Mouse (Mus musculus): Measurements from ENCODE around the gene Adamtsl3. TPM values are rescaled to one million over a fixed set of nuclear protein-coding genes. Genes with fewer than 3 reads are reported as not detected.

Gene Adamtsl3
- polyA plus RNA-seq, 1 experiment from 2014 or later = 0.36 TPM

DNA sequence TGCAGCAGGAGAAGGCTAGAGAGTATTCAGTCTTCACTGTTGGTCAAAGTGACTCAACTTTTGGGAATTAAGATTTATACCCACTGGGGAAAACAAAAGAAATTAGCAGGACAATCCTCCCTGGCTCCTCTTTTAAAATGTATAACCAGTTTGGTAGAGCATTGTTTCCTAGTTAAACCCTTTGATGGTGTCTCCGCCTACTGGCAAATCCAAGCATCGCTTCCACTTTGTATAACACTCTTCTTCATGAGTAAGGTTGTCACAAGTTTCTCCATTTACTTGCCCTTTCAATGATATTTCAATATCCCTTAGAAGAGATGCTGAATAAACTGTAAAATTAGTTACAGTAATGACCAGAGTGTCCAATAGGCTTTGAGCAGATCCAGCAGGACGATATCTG is 274.1 kb downstream of the Adamtsl3 start:
- Histone ChIP-seq H3K9ac (ENCODE audit: low read length) (no peak overlapping the region), H3K4me2 (ENCODE audit: low read depth, low read length, severe bottlenecking) (no peak overlapping the region), H3K4me1 (replicated peaks; ENCODE audit: control insufficient read depth, insufficient read depth, low read length) (no peaks in the 10 kb centered on the region), H3K4me3 (ENCODE audit: low read depth, low read length) (no peak overlapping the region), H3K36me3 (ENCODE audit: control insufficient read depth, insufficient read depth, low read length) (no peaks in the 10 kb centered on the region), H3K27ac (ENCODE audit: low read depth, low read length) (no peak overlapping the region), H3K9me3 (ENCODE audit: control insufficient read depth, low read length) (no peaks in the 10 kb centered on the region), H3K27me3 (ENCODE audit: control insufficient read depth, insufficient read depth, low read length) (no peaks in the 10 kb centered on the region)
- DNase-seq (ENCODE audit: low spot score) (no peak), ATAC-seq (replicated peaks; ENCODE audit: low FRiP score) (no peak)
- WGBS = 74% methylated on average over 3 of the region's 3 CpGs

DNA sequence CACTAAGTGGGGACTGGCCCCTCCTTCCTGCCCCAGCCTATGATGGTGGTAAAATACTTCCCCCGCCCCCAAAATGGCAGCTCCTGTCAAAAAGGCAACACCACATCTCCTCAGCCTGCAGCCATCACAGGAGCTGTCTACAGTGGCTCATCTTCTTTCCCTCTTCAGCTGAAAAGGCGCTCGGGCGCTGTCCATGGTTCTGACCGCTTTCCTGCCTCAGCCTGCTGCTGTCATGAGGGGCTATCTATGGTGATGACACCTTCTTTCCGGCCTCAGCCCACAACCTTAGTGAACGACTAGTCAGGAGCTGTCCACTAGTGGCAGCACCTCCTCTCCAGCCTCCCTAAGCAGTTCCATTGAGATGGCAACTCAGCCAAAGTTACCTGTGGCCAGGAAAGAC is 289.8 kb downstream of the Adamtsl3 start:
- Histone ChIP-seq H3K4me2 (ENCODE audit: low read depth, low read length, severe bottlenecking) (no peak overlapping the region), H3K9ac (ENCODE audit: low read length) (no peak overlapping the region), H3K4me3 (ENCODE audit: low read depth, low read length) (no peak overlapping the region), H3K4me1 (replicated peaks; ENCODE audit: control insufficient read depth, insufficient read depth, low read length) (no peaks in the 10 kb centered on the region), H3K27me3 (ENCODE audit: control insufficient read depth, insufficient read depth, low read length) (no peaks in the 10 kb centered on the region), H3K27ac (ENCODE audit: low read depth, low read length) (no peak overlapping the region), H3K36me3 (ENCODE audit: control insufficient read depth, insufficient read depth, low read length) (no peaks in the 10 kb centered on the region), H3K9me3 (ENCODE audit: control insufficient read depth, low read length) (no peaks in the 10 kb centered on the region)
- DNase-seq (ENCODE audit: low spot score) (peak; percentile 76), ATAC-seq (replicated peaks; ENCODE audit: low FRiP score) (no peak)
- 30% methylated on average over 7 of the region's 7 CpGs for WGBS

DNA sequence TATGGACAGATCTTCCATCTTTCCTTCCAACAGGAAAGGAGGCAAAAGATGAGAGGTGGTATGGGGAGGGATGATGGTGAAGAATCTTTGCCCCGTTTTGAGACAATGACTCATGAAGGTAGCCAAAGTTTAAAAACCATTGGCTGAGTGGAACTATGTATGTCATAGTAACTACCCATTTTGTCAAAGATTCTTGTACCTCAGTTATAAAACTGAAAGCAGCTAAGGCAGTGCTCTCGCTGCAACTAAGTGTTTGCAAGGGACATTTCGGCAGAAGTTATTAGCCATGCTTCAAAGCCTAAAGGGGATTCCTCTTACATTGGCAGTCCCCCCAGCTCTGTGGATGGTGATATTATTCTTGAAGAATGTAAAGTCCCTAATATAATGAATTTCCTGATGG is 311.7 kb downstream of the Adamtsl3 start:
- WGBS = 84% methylated on average over 3 of the region's 3 CpGs

DNA sequence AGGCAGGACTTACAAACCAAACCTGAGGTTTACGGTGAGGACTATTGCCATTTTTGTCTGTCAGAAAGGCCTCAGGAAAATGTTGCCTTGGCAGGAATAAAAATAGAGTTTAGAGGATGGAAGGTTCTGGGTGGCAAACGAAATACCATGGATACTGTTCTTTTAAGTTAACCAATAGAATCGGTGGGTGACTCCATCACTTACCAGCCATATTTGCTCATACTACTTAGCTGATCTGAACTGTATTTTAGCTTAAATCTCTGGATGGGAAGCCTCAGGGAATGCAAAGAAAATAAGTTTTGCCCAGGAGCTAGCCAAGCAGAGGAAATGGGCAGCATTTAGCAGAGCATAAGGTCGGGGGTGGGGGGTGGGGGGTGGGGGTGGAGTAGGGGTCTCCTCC is 312.4 kb downstream of the Adamtsl3 start:
- Histone ChIP-seq H3K4me2 (ENCODE audit: low read depth, low read length, severe bottlenecking) (peak overlapping the region; percentile 57), H3K4me1 (replicated peaks; ENCODE audit: control insufficient read depth, insufficient read depth, low read length) (0 out of 2 replicates have a peak, but pooled peaks cover 5% of the 10 kb centered on the region), H3K9ac (ENCODE audit: low read length) (peak overlapping the region; percentile 65), H3K36me3 (ENCODE audit: control insufficient read depth, insufficient read depth, low read length) (no peaks in the 10 kb centered on the region), H3K27me3 (ENCODE audit: control insufficient read depth, insufficient read depth, low read length) (no peaks in the 10 kb centered on the region), H3K4me3 (ENCODE audit: low read depth, low read length) (peak overlapping the region; percentile 76), H3K27ac (ENCODE audit: low read depth, low read length) (no peak overlapping the region), H3K9me3 (ENCODE audit: control insufficient read depth, low read length) (no peaks in the 10 kb centered on the region)
- DNase-seq (ENCODE audit: low spot score) (no peak), ATAC-seq (replicated peaks; ENCODE audit: low FRiP score) (no peak)
- WGBS = 33% methylated on average over 4 of the region's 4 CpGs

More for the DNA sequence above, 311.7 kb downstream of the Adamtsl3 start:
- Histone ChIP-seq H3K9me3 (ENCODE audit: control insufficient read depth, low read length) (no peaks in the 10 kb centered on the region), H3K27ac (ENCODE audit: low read depth, low read length) (no peak overlapping the region), H3K4me3 (ENCODE audit: low read depth, low read length) (no peak overlapping the region), H3K9ac (ENCODE audit: low read length) (no peak overlapping the region), H3K4me2 (ENCODE audit: low read depth, low read length, severe bottlenecking) (no peak overlapping the region), H3K36me3 (ENCODE audit: control insufficient read depth, insufficient read depth, low read length) (no peaks in the 10 kb centered on the region), H3K4me1 (replicated peaks; ENCODE audit: control insufficient read depth, insufficient read depth, low read length) (0 out of 2 replicates have a peak, but pooled peaks cover 5% of the 10 kb centered on the region), H3K27me3 (ENCODE audit: control insufficient read depth, insufficient read depth, low read length) (no peaks in the 10 kb centered on the region)
- DNase-seq (ENCODE audit: low spot score) (no peak), ATAC-seq (replicated peaks; ENCODE audit: low FRiP score) (no peak)

DNA sequence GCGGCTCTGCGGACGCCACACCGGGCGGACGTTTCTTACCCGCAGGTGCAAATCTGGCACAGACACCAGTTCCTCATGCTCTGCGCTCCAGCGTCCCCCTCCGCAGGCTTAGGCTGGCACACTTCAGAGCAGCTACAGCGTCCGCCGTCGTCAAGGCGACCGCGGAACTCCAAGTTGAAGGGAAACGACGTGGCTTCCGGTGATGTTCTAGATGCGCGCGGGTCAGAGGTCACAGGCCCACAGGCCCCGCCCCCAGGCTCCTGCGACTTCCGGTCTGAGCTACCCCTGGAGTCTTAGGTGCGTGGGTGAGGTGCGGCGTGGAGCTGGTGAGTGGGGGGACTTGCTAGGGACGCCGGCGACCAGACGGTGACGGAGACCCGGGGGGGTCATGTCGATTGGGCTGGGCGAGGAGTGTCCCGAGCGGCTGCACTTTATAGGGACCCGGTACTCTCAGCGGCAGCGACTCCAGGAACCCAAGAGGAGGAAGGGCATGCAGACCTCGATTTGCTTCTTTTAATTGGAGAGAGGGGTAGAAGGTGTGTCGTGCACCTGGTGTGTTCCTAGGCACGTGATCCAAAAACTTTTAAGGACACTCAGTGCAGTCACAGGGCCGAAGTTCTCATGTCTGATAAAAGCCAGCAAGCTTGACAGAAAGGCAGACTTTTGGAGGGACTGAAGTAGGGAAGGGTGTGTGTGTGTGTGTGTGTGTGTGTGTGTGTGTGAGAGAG is 313.0 kb downstream of the Adamtsl3 start, which contains the start of the genes Saxo2 and Efl1:
TSS of gene Saxo2 (minus strand) at position 176 of the 728 bp plus-strand sequence.
TSS of gene Efl1 (plus strand) at position 262 of the 728 bp plus-strand sequence.
- Histone ChIP-seq H3K4me1 (replicated peaks; ENCODE audit: control insufficient read depth, insufficient read depth, low read length) (0 out of 2 replicates have a peak, but pooled peaks cover 5% of the 10 kb centered on the region), H3K4me3 (ENCODE audit: low read depth, low read length) (peak within 1 kb of the TSS; percentile 76), H3K36me3 (ENCODE audit: control insufficient read depth, insufficient read depth, low read length) (no peaks in the 10 kb centered on the region), H3K27ac (ENCODE audit: low read depth, low read length) (no peak within 1 kb of the TSS), H3K9me3 (ENCODE audit: control insufficient read depth, low read length) (no peaks in the 10 kb centered on the region), H3K4me2 (ENCODE audit: low read depth, low read length, severe bottlenecking) (peak within 1 kb of the TSS; percentile 57), H3K9ac (ENCODE audit: low read length) (peak within 1 kb of the TSS; percentile 65), H3K27me3 (ENCODE audit: control insufficient read depth, insufficient read depth, low read length) (no peaks in the 10 kb centered on the region)
- DNase-seq (ENCODE audit: low spot score) (peak; percentile 97), ATAC-seq (replicated peaks; ENCODE audit: low FRiP score) (peak; percentile 99)
- under 1% methylated on average over 44 of the region's 46 CpGs for WGBS

DNA sequence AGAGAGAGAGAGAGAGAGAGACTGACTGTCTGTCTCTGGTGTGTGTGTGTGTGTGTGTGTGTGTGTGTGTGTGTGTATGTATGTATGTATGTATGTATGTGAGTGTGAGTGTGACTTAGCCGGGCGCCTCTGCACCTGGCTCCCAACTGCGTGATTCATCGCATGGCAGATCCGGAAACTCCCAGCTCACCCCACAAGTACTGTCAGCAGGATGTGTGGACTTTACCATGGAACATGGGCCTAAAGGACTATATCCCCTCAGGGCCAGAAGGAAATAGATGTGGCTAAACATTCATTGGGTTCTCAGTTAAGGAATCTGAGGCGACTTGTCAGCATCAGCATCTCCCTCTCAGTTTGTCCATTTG is 313.6 kb downstream of the Adamtsl3 start:
- no peaks in the 10 kb centered on the region for H3K36me3 ChIP-seq (ENCODE audit: control insufficient read depth, insufficient read depth, low read length)
- ATAC-seq (replicated peaks; ENCODE audit: low FRiP score) = no peak; the same call in none of the 2 replicates
- 0 out of 2 replicates have a peak, but pooled peaks cover 5% of the 10 kb centered on the region for H3K4me1 ChIP-seq (replicated peaks; ENCODE audit: control insufficient read depth, insufficient read depth, low read length)
- peak overlapping the region; percentile 57 for H3K4me2 ChIP-seq (ENCODE audit: low read depth, low read length, severe bottlenecking)
- H3K4me3 ChIP-seq (ENCODE audit: low read depth, low read length) = peak overlapping the region; percentile 76
- H3K27me3 ChIP-seq (ENCODE audit: control insufficient read depth, insufficient read depth, low read length) = no peaks in the 10 kb centered on the region
- DNase-seq (ENCODE audit: low spot score) = no peak
- peak overlapping the region; percentile 65 for H3K9ac ChIP-seq (ENCODE audit: low read length)
- no peaks in the 10 kb centered on the region for H3K9me3 ChIP-seq (ENCODE audit: control insufficient read depth, low read length)
- H3K27ac ChIP-seq (ENCODE audit: low read depth, low read length) = no peak overlapping the region
- 23% methylated on average over 6 of the region's 6 CpGs for WGBS

Other genes with a start within 250 kb of the Adamtsl3 start
- 13.8 and 15.4 TPM in 2 replicates for gene Sh3gl3, start 161.9 kb upstream of the Adamtsl3 start, polyA plus RNA-seq (2014; fragmentation: Nextera tagmentation; extraction: Ambion mirVana)